Mouse (Mus musculus) forebrain, embryonic 11.5 days (tissue): ENCODE measurements around the gene Man2a2. TPM values are rescaled to one million over a fixed set of nuclear protein-coding genes. Genes with fewer than 3 reads are reported as not detected.

Source experiments
- ATAC-seq: fragments of 200-750 bp; cut with Nextera tagmentation; replicated peaks from 2 replicates; pipeline ENCODE4 v1.8.0; 2017; ENCODE audit warnings: moderate TSS enrichment; ENCODE audit not compliant: low FRiP score
- DNase-seq: peaks from one replicate; pipeline ENCODE4 v3.0.0-alpha.2; 2017; ENCODE audit warnings: low spot score
- H3K27ac ChIP-seq: fragments of 300-500 bp; sonication (generic); 2 replicates; pipeline ENCODE4 v1.5.1; 2014; ENCODE audit warnings: low read depth, low read length
- H3K27me3 ChIP-seq: fragments of 300-500 bp; sonication (generic); 2 replicates; pipeline ENCODE4 v1.6.1; 2014; ENCODE audit warnings: mild to moderate bottlenecking, low read length, mixed read lengths; ENCODE audit not compliant: control insufficient read depth, insufficient read depth
- H3K36me3 ChIP-seq: fragments of 300-500 bp; sonication (generic); 2 replicates; pipeline ENCODE4 v1.6.1; 2014; ENCODE audit warnings: mild to moderate bottlenecking, low read length, moderate library complexity, mixed read lengths; ENCODE audit not compliant: control insufficient read depth, insufficient read depth
- H3K4me1 ChIP-seq: fragments of 300-500 bp; sonication (generic); replicated peaks from 2 replicates; pipeline ENCODE4 v1.6.1; 2014; ENCODE audit warnings: low read length, mixed read lengths; ENCODE audit not compliant: control insufficient read depth, insufficient read depth
- H3K4me2 ChIP-seq: fragments of 300-500 bp; sonication (generic); 2 replicates; pipeline ENCODE4 v1.6.1; 2014; ENCODE audit warnings: low read depth, mild to moderate bottlenecking, low read length, moderate library complexity, mixed read lengths; ENCODE audit not compliant: severe bottlenecking
- H3K4me3 ChIP-seq: fragments of 300-500 bp; sonication (generic); 2 replicates; pipeline ENCODE4 v1.5.1; 2014; ENCODE audit warnings: low read depth, low read length
- H3K9ac ChIP-seq: fragments of 300-500 bp; sonication (generic); 2 replicates; pipeline ENCODE4 v1.6.1; 2014; ENCODE audit warnings: low read length
- H3K9me3 ChIP-seq: fragments of 300-500 bp; sonication (generic); 2 replicates; pipeline ENCODE4 v1.6.1; 2016; ENCODE audit warnings: low read length, mixed read lengths; ENCODE audit not compliant: control insufficient read depth
- WGBS: fragments of 180-500 bp; shearing (Covaris S2); extraction: QIAGEN DNeasy Blood & Tissue Kit; methylation state at CpG from one replicate; pipeline ENCODE4 v1.1.7; 2014; 5-methylcytosine and 5-hydroxymethylcytosine counted together
- polyA plus RNA-seq: library from polyadenylated mRNA; unstranded; fragments of >200 nt; fragmentation: Nextera tagmentation; extraction: Ambion mirVana; gene quantifications from 2 replicates; pipeline ENCODE4 v1.2.1, GENCODE M21; 2014

Man2a2 gene
- polyA plus RNA-seq, 1 experiment from 2014 or later, result 18.8 TPM

GRCm38 (mm10) chr7:80318670-80319069 lies 52.5 kb downstream of the Man2a2 start:
- H3K27ac ChIP-seq, result no peak overlapping the region
- no peak overlapping the region for H3K4me2 ChIP-seq
- no peak overlapping the region for H3K4me3 ChIP-seq
- H3K4me1 ChIP-seq, result 0 out of 2 replicates have a peak, but pooled peaks cover 4% of the 10 kb centered on the region
- WGBS, result 95% methylated on average over 4 of the region's 4 CpGs
- ATAC-seq (no peak), DNase-seq (no peak)
- H3K27me3 ChIP-seq, result no peaks in the 10 kb centered on the region
- peaks cover 15% of the 10 kb centered on the region for H3K36me3 ChIP-seq
- no peak overlapping the region for H3K9ac ChIP-seq
- H3K9me3 ChIP-seq, result no peaks in the 10 kb centered on the region

- no peak overlapping the region for H3K27ac ChIP-seq
- 72% methylated on average over 1 of the region's 1 CpGs for WGBS
- H3K4me1 ChIP-seq, result no peaks in the 10 kb centered on the region
- H3K27me3 ChIP-seq, result no peaks in the 10 kb centered on the region
- H3K4me2 ChIP-seq, result no peak overlapping the region
- H3K9me3 ChIP-seq, result no peaks in the 10 kb centered on the region
- H3K4me3 ChIP-seq, result no peak overlapping the region
- ATAC-seq (no peak), DNase-seq (no peak)
- no peak overlapping the region for H3K9ac ChIP-seq
- H3K36me3 ChIP-seq, result peaks cover 15% of the 10 kb centered on the region
Observed at GRCm38 (mm10) chr7:80317439-80318115, 53.6 kb downstream of the Man2a2 start.

DNA sequence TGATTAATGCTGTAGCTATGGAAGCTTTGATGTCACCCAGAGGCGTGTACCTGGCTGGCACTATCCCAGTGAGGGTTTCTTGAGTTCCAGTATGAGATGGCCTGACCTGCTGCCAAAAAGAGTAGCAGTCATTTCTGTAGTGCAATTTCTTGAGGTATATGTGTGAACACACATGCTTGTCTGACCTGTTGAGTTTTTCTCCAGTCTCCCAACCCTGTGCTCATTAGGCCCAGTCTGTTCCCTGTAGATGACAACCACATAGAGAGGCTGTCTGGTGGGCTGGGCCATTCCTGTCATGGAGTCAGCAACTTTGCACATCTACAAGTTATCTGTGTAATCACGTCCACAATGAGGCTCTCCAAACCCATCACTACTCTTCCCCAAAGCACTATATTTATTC lies 55.4 kb downstream of the Man2a2 start:
- no peak for DNase-seq
- no peak for ATAC-seq

DNA sequence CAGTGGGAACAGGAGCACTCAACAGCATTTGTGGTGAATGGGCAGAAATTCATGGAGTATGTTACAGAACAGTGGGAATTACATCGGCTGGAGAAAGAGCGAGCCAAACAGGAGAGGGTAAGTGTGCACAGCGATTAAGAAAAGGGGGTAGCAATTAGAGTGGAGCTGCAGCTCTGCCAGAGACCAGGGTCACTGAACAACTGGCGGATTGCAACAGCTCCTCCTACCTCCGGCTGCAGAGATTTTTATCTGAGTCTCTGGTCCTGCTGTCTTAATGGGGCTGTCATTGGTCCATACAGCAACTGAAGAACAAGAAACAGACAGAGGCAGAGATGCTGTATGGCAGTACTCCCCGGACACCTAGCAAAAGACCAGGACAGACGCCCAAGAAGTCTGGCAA lies 60.4 kb downstream of the Man2a2 start:
- WGBS, result 85% methylated on average over 7 of the region's 7 CpGs
- no peak for ATAC-seq

More for the DNA sequence above, 55.4 kb downstream of the Man2a2 start:
- H3K27ac ChIP-seq, result no peak overlapping the region
- H3K9ac ChIP-seq, result no peak overlapping the region
- no peaks in the 10 kb centered on the region for H3K9me3 ChIP-seq
- no peaks in the 10 kb centered on the region for H3K4me1 ChIP-seq
- no peak overlapping the region for H3K4me2 ChIP-seq
- no peaks in the 10 kb centered on the region for H3K27me3 ChIP-seq
- no peak overlapping the region for H3K4me3 ChIP-seq
- H3K36me3 ChIP-seq, result peaks cover 21% of the 10 kb centered on the region
- 91% methylated on average over 2 of the region's 2 CpGs for WGBS

DNA sequence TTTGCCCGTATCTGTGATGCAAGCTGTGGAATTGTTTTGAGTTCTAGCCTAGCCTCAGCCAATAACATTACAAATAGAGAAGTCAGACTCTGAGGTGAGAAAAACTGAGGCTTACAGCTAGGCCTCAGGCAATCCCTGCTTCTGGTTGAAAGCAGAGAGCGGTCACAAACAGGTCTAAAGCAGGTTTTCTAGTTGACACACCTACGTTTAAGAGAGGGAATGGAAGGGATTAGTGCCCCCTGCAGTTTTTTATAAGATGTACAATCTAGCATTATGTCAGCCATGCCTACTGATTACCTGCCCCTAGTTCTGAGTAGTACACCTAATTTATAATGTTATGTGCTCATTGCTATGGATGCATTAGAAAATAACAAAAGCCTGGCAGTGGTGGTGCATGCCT lies 63.4 kb downstream of the Man2a2 start:
- peaks cover 24% of the 10 kb centered on the region for H3K36me3 ChIP-seq
- WGBS, result 83% methylated on average over 3 of the region's 3 CpGs

More for the DNA sequence above, 60.4 kb downstream of the Man2a2 start:
- Histone ChIP-seq H3K9me3 (no peaks in the 10 kb centered on the region), H3K9ac (no peak overlapping the region), H3K4me2 (no peak overlapping the region), H3K27me3 (no peaks in the 10 kb centered on the region), H3K4me1 (no peaks in the 10 kb centered on the region), H3K27ac (no peak overlapping the region), H3K36me3 (peaks cover 36% of the 10 kb centered on the region), H3K4me3 (no peak overlapping the region)
- no peak for DNase-seq

DNA sequence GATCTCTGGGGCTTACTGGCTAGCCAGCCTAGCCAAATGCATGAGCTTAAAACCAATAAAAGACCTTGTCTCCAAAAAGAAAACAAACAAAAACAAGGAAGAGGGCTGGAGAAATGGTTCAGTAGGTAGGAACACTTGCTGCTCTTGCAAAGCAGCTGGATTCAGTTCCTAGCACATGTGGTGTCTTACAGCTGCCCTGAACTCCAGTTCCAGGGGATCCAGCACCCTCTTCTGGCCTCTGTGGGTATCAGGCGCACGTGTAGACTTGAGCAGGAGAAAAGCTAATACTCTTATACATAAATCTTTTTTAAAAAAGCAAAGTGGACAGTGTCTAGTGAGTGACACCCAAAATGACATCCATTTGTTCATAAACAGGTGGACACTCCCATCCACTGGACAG lies 69.7 kb downstream of the Man2a2 start:
- no peak for DNase-seq
- H3K27me3 ChIP-seq, result no peaks in the 10 kb centered on the region
- H3K9me3 ChIP-seq, result no peaks in the 10 kb centered on the region
- H3K4me2 ChIP-seq, result no peak overlapping the region
- no peak for ATAC-seq
- H3K4me3 ChIP-seq, result no peak overlapping the region
- WGBS, result 91% methylated on average over 2 of the region's 2 CpGs
- H3K27ac ChIP-seq, result no peak overlapping the region
- H3K36me3 ChIP-seq, result peaks cover 21% of the 10 kb centered on the region; the same call in 1 of the 2 replicates
- H3K4me1 ChIP-seq, result peaks cover 9% of the 10 kb centered on the region; the same call in 1 of the 2 replicates
- no peak overlapping the region for H3K9ac ChIP-seq

More for the DNA sequence above, 63.4 kb downstream of the Man2a2 start:
- no peaks in the 10 kb centered on the region for H3K9me3 ChIP-seq
- H3K27me3 ChIP-seq, result no peaks in the 10 kb centered on the region
- no peaks in the 10 kb centered on the region for H3K4me1 ChIP-seq
- H3K4me3 ChIP-seq, result no peak overlapping the region
- ATAC-seq (no peak), DNase-seq (no peak)
- no peak overlapping the region for H3K27ac ChIP-seq
- H3K4me2 ChIP-seq, result no peak overlapping the region
- H3K9ac ChIP-seq, result no peak overlapping the region

GRCm38 (mm10) chr7:80299568-80299967 lies 71.6 kb downstream of the Man2a2 start:
- no peak overlapping the region for H3K4me3 ChIP-seq
- WGBS, result 96% methylated on average over 3 of the region's 3 CpGs
- no peaks in the 10 kb centered on the region for H3K9me3 ChIP-seq
- H3K27me3 ChIP-seq, result no peaks in the 10 kb centered on the region
- H3K4me2 ChIP-seq, result no peak overlapping the region
- no peak overlapping the region for H3K27ac ChIP-seq
- peaks cover 15% of the 10 kb centered on the region; the same call in 1 of the 2 replicates for H3K36me3 ChIP-seq
- ATAC-seq, result no peak
- DNase-seq, result no peak
- peaks cover 12% of the 10 kb centered on the region; the same call in 1 of the 2 replicates for H3K4me1 ChIP-seq
- H3K9ac ChIP-seq, result no peak overlapping the region
